Mouse (Mus musculus): ENCODE results near the gene Bcl7a.

The Bcl7a gene

DNA sequence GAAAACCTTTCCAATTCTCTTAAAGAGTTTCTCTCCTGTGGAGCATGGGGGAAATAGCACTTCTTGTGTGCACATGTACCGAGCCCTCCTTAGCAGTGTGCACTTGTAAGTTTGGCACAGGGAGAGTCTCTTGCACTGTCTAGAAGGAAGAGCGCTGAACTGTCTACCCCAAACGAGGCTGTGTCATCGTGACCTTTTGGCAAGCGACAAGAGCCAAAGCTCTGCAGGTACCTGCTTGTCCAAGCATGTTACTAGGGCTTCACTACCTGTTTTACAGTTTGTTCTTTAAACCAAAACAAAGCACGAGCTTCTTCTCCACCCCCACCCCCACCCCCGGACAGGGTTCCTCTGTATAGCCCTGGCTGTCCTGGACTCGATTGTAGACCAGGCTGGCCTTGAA is 15.9 kb upstream of the Bcl7a start:
- DNase-seq (ENCODE audit: low spot score), result no peak

DNA sequence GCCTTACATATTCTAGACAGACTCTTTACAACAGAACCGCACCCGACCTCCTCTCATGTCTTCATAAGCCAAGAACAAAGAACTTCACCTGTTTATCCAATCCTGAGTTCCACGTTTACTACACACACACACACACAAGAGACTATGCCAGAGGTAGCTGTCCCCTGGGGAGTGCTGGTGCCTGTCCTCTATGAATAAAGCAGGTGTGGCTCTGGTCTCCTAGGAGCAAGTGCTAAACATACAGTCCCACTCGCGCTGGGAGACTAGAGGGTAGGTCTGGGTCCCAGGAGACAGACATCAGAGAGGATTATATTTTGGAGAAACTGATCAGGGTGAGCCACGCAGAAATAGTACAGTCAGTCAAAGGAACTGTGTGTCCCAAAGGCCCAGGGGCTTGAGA is 10.1 kb upstream of the Bcl7a start:
- no peak for DNase-seq (ENCODE audit: low spot score)

GRCm38 (mm10) chr5:123336205-123336961 is 7.3 kb upstream of the Bcl7a start:
- no peak for DNase-seq (ENCODE audit: low spot score)

- DNase-seq (ENCODE audit: low spot score), result no peak
These were observed 5.2 kb upstream of the Bcl7a start for GRCm38 (mm10) chr5:123338463-123338862.

- DNase-seq (ENCODE audit: low spot score), result no peak
These were observed 961 bp downstream of the Bcl7a start for GRCm38 (mm10) chr5:123344628-123344962.

- peak; percentile 67 for DNase-seq (ENCODE audit: low spot score)
These were observed 1.6 kb downstream of the Bcl7a start for GRCm38 (mm10) chr5:123344963-123345852.

DNA sequence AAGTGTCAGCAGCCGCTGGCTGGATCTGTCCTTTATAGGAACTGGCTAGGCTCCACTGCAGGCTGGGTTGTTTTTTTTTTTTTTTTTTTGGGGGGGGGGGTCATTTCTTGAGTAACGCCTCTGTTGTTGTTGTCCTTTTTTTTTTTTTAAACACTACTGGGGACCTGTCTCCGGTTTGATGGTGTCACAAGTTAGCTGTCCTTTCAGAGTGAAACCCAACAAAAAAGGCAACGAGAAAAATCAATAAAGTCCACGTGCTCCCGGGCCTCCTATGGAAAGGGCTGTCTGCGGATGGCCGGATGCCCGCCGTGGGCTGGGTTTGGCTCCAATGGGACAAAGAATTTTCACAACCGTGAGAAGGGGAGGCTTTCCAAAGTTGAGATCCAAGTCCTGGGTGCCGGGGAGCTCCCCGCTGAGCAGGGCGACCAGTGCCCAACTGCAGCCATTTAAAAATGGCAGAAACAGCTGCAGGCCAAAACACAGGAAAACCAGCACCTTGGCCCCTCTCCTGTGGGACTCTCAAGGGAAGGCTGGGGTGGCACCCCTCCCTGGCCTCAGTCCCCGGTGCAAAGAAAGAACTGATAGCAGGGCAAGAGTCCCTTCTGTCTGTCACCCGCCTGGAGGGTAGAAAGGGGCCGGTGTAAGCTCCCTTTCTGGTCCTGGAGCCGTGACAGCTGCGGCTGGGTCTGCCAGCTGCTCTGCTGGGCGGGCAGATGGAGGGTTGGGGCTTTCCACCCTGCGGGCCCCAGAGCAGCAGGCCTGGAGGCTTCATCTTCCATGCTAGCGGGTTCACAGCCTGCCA is 2.4 kb downstream of the Bcl7a start:
- DNase-seq (ENCODE audit: low spot score), result peak; percentile 26

DNA sequence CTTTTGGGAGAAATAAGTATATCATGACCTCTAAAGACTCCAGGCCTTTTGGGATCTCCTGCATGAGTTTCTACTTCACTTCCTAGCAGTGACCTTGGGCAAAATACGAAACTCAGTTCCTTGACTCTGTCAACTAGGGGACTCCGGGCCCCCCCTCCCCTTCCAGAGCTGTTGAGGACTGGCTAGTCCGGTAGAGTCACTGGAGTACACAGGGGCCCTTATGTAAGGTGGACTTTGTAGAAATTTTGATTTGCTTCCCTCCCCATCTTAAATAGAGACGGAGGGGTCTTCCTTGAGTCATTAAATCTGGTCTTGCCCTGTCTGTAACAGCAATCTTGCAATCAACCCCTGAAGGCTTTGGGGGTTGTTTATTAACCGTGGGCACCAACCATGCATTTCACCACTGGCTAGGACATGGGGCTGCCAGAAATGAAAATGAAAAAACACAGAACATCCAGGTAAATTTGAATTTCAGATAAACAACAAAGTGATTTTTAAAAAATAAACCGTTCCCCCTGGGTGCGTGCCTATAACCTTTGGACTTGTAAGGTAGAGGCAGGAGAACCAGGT is 3.2 kb downstream of the Bcl7a start:
- no peak for DNase-seq (ENCODE audit: low spot score)

- no peak for DNase-seq (ENCODE audit: low spot score)
These were observed 4.4 kb downstream of the Bcl7a start for GRCm38 (mm10) chr5:123347985-123348384.

- no peak for DNase-seq (ENCODE audit: low spot score)
These were observed 6.8 kb downstream of the Bcl7a start for GRCm38 (mm10) chr5:123350386-123350785.

GRCm38 (mm10) chr5:123355918-123356317 is 12.3 kb downstream of the Bcl7a start:
- DNase-seq (ENCODE audit: low spot score), result no peak

- DNase-seq (ENCODE audit: low spot score), result no peak
These were observed 13.6 kb downstream of the Bcl7a start for GRCm38 (mm10) chr5:123357253-123357652.

- DNase-seq (ENCODE audit: low spot score), result no peak
These were observed 15.8 kb downstream of the Bcl7a start for GRCm38 (mm10) chr5:123359431-123359830.

GRCm38 (mm10) chr5:123362911-123363310 is 19.3 kb downstream of the Bcl7a start:
- no peak for DNase-seq (ENCODE audit: low spot score)

- DNase-seq (ENCODE audit: low spot score), result no peak
These were observed 20.8 kb downstream of the Bcl7a start for GRCm38 (mm10) chr5:123364302-123364971.

GRCm38 (mm10) chr5:123368869-123369488 is 25.3 kb downstream of the Bcl7a start:
- DNase-seq (ENCODE audit: low spot score), result no peak

GRCm38 (mm10) chr5:123370049-123370448 is 26.4 kb downstream of the Bcl7a start:
- peak; percentile 22 for DNase-seq (ENCODE audit: low spot score)

- DNase-seq (ENCODE audit: low spot score), result no peak
These were observed 31.6 kb downstream of the Bcl7a start for GRCm38 (mm10) chr5:123375262-123375661.

DNA sequence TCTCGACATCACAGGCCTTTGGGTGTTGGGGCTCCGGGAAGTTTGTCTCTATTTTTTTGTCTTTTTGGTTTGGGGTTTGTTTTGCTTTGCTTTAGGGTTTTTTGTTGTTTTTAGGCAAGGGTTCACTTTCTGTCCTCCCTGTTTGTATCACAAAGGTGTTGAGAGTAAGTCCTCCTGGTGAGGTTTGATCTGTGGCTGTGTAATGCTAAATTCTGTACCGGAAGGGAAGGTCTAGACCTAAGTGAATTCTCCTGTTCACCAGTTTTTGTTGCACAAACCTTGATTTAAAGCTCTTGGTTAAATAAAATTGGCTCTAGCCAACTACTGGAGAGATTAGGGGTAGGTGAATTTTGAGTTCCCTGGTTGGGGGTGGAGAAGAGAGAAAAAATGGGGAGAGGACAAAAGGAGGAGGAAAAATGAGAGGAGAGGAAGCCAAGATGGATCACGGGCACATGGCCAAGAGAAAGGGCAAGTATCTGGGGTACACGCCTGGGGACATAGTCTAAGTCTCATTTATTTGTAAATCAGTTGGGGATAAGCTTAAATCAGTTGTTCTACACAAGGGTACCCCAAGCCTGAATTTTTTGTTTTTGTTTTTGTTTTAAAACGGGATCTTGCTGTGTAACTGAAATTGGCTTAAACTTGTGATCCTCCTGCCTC is 32.3 kb downstream of the Bcl7a start:
- no peak for DNase-seq (ENCODE audit: low spot score)

- peak; percentile 10 for DNase-seq (ENCODE audit: low spot score)
These were observed 32.9 kb downstream of the Bcl7a start for GRCm38 (mm10) chr5:123376569-123376968.

Data from yolk sac, embryonic 10.5 days (tissue).